Mouse (Mus musculus) forebrain, embryonic 15.5 days (tissue): Measurements from ENCODE around the gene Pbx1. TPM values are rescaled to one million over a fixed set of nuclear protein-coding genes. Genes with fewer than 3 reads are reported as not detected.
A peak's percentile ranks its signal among the peaks of the same experiment; 100 is the strongest.

Experiments
- ATAC-seq: fragments of 200-750 bp; cut with Nextera tagmentation; replicated peaks from 2 replicates; pipeline ENCODE4 v1.8.0; 2017; ENCODE audit warnings: mild to moderate bottlenecking, moderate TSS enrichment, moderate library complexity
- H3K27ac ChIP-seq: fragments of 300-500 bp; sonication (generic); replicated peaks from 2 replicates; pipeline ENCODE4 v1.5.1; 2015; ENCODE audit warnings: mild to moderate bottlenecking, inconsistent platforms
- H3K27me3 ChIP-seq: fragments of 300-500 bp; sonication (generic); 2 replicates; pipeline ENCODE4 v1.6.1; 2015; ENCODE audit warnings: inconsistent platforms
- H3K36me3 ChIP-seq: fragments of 300-500 bp; sonication (generic); 2 replicates; pipeline ENCODE4 v1.6.1; 2015; ENCODE audit warnings: mild to moderate bottlenecking, inconsistent platforms
- H3K4me1 ChIP-seq: fragments of 300-500 bp; sonication (generic); 2 replicates; pipeline ENCODE4 v1.6.1; 2015; ENCODE audit warnings: inconsistent platforms
- H3K4me2 ChIP-seq: fragments of 300-500 bp; sonication (generic); replicated peaks from 2 replicates; pipeline ENCODE4 v1.6.1; 2015; ENCODE audit warnings: mild to moderate bottlenecking, inconsistent platforms
- H3K4me3 ChIP-seq: fragments of 300-500 bp; sonication (generic); 2 replicates; pipeline ENCODE4 v1.5.1; 2015; ENCODE audit warnings: mild to moderate bottlenecking, inconsistent platforms
- H3K9ac ChIP-seq: fragments of 300-500 bp; sonication (generic); replicated peaks from 2 replicates; pipeline ENCODE4 v1.6.1; 2015; ENCODE audit warnings: mild to moderate bottlenecking, inconsistent platforms
- H3K9me3 ChIP-seq: fragments of 300-500 bp; sonication (generic); 2 replicates; pipeline ENCODE4 v1.6.1; 2016; ENCODE audit warnings: inconsistent platforms
- WGBS: fragments of 180-500 bp; shearing (Covaris S2); methylation state at CpG from one replicate; pipeline ENCODE4 v1.1.7; 2015; ENCODE audit warnings: mixed read lengths; 5-methylcytosine and 5-hydroxymethylcytosine counted together
- polyA plus RNA-seq: library from polyadenylated mRNA; unstranded; fragments of >200 nt; fragmentation: Nextera tagmentation; extraction: Ambion mirVana; gene quantifications from 2 replicates; pipeline ENCODE4 v1.2.1, GENCODE M21; 2015

Pbx1 gene
- polyA plus RNA-seq, 1 experiment from 2014 or later, result 90.5 TPM

DNA sequence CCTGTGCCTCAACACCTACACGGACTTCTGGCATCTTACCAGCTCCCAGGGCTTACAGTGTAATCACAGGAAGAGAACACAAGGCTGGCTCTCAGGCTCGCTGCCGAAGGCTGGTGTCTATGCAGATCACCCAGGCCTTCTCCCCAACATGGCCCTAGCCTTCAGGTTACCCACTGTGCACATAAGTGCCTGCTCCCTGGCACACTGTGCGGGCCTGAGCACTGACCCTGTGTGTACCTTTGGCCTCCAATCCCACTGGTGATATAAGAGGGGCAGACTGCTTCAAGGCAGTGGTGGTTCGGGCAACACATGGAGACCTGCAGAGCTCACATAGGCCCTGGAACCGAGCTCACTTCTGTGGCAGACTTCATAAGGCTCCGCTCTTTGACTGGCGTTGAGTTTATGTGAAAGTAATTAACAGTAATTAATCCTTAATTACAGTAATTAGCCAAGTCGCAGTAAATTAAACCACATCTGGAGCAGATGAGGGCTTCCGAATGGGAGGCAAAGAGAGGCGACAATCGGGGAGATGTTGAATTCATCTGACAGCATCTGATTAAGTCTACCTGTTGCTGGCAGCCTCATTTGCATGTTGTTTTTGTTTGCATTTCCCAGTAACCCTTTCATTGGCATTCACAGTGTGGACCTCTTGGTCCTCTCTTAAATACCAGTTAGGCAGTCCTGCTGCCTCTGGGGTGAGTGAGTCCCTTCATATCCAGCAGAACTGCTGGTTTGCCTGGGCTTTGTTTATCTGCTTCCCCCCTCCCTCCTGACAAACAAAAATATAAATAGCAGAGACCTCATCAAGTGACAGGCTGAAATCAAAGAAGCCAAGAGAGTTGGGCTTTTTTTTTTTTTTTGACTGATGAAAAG, 163.1 kb downstream of the Pbx1 start:
- Histone ChIP-seq H3K9me3 (no peaks in the 10 kb centered on the region), H3K9ac (no peak overlapping the region), H3K36me3 (no peaks in the 10 kb centered on the region), H3K4me3 (no peak overlapping the region), H3K4me2 (no peak overlapping the region), H3K27ac (peak overlapping the region; percentile 63), H3K4me1 (peaks cover 64% of the 10 kb centered on the region), H3K27me3 (no peaks in the 10 kb centered on the region)
- peak; percentile 66 for ATAC-seq
- WGBS, result 26% methylated on average over 12 of the region's 12 CpGs

DNA sequence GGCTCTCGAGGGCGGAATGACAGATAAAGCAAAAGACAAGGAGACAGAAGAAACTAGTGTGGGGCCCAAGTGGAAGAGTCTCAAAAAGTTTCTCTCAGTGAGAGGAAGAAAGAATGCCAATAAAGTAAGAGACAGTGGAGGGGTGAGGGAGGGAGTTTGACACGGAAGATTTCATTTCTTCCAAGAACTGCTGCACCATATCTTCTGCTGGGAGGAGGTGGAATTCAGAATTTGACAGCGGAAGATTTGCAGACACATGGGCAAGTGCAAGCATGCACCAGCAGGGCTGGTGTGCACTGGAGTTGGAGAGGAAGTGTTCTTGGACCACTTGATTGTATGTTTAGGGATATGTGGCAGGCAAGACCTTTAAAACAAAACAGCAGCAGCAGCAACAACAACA, 163.8 kb downstream of the Pbx1 start:
- Histone ChIP-seq H3K36me3 (no peaks in the 10 kb centered on the region), H3K27ac (peak overlapping the region; percentile 63; the same call in 1 of the 2 replicates), H3K4me3 (no peak overlapping the region), H3K4me2 (no peak overlapping the region), H3K27me3 (no peaks in the 10 kb centered on the region), H3K9ac (no peak overlapping the region), H3K4me1 (peaks cover 61% of the 10 kb centered on the region), H3K9me3 (no peaks in the 10 kb centered on the region)
- ATAC-seq, result no peak
- WGBS, result 86% methylated on average over 4 of the region's 4 CpGs

DNA sequence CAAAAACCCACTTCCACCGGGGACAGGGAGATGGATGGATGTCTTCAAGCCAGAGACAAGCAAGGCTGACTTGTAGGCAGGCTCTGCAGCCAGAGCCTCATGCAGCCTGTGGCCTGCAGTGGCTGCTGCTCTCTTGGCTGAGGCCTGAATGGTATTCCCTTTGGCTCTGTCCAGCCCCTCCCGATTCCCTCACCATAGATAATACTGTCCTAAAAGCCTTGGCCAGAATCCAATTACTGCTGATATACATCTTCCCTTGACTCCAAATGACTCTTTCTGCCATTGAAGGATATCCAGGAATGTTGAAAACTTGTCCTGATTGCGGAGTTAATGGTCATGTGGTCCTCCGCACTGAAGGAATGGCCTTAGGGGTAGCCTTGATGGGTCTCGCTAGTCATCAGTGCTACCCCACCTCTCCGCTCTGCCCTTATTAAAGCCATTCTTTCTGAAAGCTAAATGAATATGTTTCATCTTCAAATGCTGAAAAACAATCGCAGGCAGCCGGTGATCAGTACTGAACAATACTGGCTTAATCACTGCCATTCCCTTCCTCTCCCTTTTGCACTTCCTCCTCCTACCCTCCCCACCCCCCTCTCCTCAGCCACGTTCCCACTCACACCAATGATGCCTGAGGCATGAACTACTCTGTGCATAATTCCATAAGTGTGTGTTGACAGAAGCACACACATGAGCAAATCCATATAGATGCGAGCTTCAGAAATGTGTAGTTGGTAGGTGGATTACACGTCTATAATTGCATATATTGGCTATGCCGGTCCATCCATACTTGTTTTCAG, 166.3 kb downstream of the Pbx1 start:
- Histone ChIP-seq H3K4me3 (no peak overlapping the region), H3K9me3 (no peaks in the 10 kb centered on the region), H3K4me1 (peaks cover 64% of the 10 kb centered on the region), H3K27ac (no peak overlapping the region), H3K36me3 (no peaks in the 10 kb centered on the region), H3K9ac (no peak overlapping the region), H3K4me2 (no peak overlapping the region), H3K27me3 (no peaks in the 10 kb centered on the region)
- WGBS, result 78% methylated on average over 12 of the region's 12 CpGs
- ATAC-seq, result no peak

DNA sequence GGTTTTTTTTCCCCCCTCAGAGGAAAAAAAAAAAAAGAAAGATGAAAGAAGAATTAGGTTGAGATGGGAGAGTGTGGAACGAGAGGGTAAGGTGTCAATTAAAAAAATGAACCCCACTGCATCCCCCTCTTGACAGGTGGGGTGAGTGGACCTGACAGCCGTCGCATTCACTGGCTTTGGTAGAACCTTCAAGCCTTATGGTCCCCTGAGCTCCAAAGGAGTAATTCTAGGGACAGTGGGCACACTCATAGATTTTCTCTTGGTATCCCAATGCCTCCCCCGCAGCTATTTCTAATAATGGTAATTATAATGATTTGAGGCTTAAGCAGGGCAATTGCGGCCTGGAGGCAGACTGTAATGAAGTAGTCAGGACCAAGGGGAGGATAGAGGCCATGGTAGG, 167.0 kb downstream of the Pbx1 start:
- H3K27me3 ChIP-seq, result no peaks in the 10 kb centered on the region
- no peak overlapping the region for H3K4me3 ChIP-seq
- H3K4me2 ChIP-seq, result no peak overlapping the region
- H3K36me3 ChIP-seq, result no peaks in the 10 kb centered on the region
- H3K4me1 ChIP-seq, result peaks cover 62% of the 10 kb centered on the region
- 68% methylated on average over 5 of the region's 5 CpGs for WGBS
- H3K27ac ChIP-seq, result no peak overlapping the region
- no peak for ATAC-seq
- H3K9ac ChIP-seq, result no peak overlapping the region
- H3K9me3 ChIP-seq, result no peaks in the 10 kb centered on the region

DNA sequence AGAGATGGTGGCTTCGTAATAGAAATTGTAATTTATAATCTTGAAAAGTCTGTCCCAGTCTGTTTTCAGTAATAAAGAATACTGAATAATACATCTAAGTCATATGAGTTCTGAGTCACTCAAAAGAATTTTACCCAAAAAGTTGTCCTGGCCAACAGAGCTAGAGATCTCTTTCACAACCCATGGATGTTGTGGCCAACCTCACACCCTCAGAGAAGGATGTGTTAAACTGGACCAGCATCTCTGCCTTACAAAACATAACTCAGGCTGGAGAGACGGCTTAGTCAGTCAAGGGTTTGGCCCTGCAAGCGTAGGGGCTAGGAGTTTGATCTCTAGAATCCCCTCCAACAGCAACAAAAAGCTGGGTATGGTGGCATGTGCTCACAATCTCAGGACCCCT, 171.7 kb downstream of the Pbx1 start:
- 91% methylated on average over 3 of the region's 3 CpGs for WGBS
- Histone ChIP-seq H3K36me3 (no peaks in the 10 kb centered on the region), H3K9me3 (no peaks in the 10 kb centered on the region), H3K4me3 (no peak overlapping the region), H3K4me2 (no peak overlapping the region), H3K4me1 (peaks cover 35% of the 10 kb centered on the region), H3K9ac (no peak overlapping the region), H3K27me3 (no peaks in the 10 kb centered on the region), H3K27ac (no peak overlapping the region)
- no peak for ATAC-seq

DNA sequence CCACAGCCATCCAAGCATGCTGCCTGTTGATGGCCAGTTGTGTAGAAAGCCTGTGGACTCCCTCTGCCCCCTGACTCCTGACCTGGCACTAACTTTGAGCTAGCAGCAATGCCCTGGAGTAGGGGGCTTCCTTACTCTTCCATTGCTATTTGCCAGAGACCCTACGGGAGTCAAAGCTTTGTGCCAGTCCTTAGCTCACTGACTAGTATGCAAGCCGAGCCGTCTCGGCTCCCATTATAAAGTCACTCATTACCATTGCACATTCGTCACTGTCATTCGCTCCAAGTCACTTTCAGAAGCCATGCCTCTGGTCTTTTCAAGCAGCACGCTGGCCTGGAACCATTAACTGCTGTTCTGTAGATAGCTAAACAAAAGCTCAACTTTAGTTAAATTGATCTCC, 173.2 kb downstream of the Pbx1 start:
- Histone ChIP-seq H3K4me2 (no peak overlapping the region), H3K36me3 (no peaks in the 10 kb centered on the region), H3K9me3 (no peaks in the 10 kb centered on the region), H3K9ac (no peak overlapping the region), H3K4me3 (no peak overlapping the region), H3K4me1 (peaks cover 30% of the 10 kb centered on the region), H3K27me3 (no peaks in the 10 kb centered on the region), H3K27ac (no peak overlapping the region)
- 51% methylated on average over 7 of the region's 7 CpGs for WGBS
- no peak for ATAC-seq

DNA sequence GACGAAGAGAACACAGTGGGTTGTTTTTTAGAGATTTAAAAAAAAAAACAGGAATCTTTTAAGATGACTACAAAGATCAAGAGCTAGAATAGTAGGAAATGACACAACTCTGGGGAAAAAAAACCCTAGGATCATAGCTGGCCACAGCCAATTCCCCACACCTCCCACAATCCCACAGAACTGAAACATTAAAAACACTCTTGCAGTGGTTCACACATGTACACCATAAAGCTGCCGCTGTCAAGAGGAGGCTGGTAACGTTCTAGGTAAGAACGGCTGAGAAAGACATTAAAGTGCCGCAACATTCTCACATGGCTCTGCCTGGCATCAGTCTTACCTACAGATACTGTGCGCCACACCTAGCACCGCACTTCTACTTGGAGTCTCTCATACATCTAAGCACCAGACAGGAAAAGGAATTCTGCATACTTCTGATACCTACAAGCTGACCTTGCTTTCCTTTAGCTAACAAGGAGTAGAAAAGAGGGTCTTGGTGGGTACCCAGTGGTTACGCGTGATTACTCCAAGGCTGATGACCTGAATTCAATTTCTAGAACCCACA, 176.6 kb downstream of the Pbx1 start:
- no peaks in the 10 kb centered on the region for H3K27me3 ChIP-seq
- H3K36me3 ChIP-seq, result no peaks in the 10 kb centered on the region
- no peak overlapping the region for H3K27ac ChIP-seq
- H3K4me3 ChIP-seq, result no peak overlapping the region
- no peak overlapping the region for H3K4me2 ChIP-seq
- H3K4me1 ChIP-seq, result peaks cover 38% of the 10 kb centered on the region
- ATAC-seq, result no peak
- H3K9me3 ChIP-seq, result no peaks in the 10 kb centered on the region
- 91% methylated on average over 9 of the region's 9 CpGs for WGBS
- no peak overlapping the region for H3K9ac ChIP-seq

DNA sequence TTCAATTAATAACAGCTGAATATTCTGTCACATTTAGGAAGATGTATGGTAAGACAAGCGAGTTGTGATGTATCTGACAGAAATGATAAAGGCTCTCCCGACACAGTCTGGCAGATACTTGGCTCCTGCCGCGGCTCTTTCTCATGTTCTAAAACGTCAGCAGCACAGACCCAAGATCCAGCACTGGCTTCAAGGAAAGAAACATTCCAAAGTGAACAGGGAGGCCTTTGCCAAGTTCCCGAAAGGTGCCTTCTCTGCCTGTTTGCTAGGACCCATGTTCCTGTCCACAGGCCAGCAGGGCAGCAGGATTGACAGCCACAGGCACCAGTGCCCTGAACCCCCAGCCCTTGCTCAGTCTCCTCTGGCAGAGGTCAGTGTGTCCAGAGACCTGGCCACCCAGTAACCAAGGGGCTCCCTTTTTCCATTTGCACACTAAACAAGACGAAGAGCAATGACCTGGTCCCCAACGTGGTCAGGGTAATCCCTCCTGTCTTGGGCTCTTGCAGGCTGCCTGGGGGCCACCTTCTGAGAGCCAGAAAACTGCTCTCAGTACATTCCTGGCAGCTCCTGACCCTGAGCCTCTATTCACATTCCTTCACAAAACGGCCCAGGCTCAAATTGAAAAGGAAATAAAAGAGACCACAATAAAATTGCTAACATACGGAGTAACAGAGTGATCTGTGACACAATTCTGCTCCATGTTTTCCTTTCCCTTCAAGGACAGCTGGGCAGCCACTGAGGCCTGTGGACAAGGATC, 184.9 kb downstream of the Pbx1 start:
- Histone ChIP-seq H3K9ac (no peak overlapping the region), H3K4me1 (peaks cover 86% of the 10 kb centered on the region), H3K4me3 (no peak overlapping the region), H3K27ac (peak overlapping the region; percentile 90), H3K9me3 (no peaks in the 10 kb centered on the region), H3K36me3 (no peaks in the 10 kb centered on the region), H3K4me2 (peak overlapping the region; percentile 21), H3K27me3 (no peaks in the 10 kb centered on the region)
- WGBS, result 13% methylated on average over 10 of the region's 10 CpGs
- ATAC-seq, result peak; percentile 81

DNA sequence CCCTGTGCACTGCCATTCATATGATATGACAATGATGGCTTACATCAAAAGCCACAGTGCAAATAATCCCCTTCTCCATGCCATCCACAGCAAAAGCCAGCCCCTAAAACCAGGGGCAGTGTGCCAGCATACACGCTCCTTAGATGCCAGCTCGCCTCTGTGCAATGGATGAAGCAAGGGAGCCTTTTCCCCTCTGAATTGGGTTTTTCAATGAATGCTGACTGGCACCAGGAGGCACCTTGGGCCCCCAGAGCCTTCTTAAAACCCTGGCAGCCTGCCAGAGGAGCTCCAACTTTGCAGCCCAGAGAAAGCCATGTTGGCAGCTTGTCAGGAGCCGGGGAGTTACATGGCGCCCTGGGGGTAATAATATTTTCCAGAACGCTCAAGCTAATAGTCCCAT, 186.5 kb downstream of the Pbx1 start:
- ATAC-seq, result peak; percentile 72
- H3K4me2 ChIP-seq, result peak overlapping the region; percentile 23

DNA sequence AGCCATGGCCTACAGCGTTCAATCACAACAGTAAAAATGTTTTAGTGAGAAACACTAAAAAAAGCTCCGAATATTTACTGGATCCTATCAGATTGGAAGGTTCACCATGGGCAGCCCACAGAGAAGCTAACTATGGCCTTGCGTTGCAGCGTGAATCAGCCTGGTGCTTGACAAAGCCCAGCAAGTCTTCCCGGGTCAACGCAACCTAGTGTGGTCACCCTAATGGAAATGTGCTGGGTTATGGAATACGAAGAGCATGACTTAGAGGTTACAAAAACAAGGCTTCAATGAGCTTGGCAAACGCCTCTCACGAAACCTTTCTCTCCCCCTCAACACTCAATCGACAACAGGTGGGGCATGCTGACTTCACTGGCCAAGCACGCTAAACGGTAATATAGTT, 188.3 kb downstream of the Pbx1 start:
- Histone ChIP-seq H3K4me2 (no peak overlapping the region), H3K9ac (no peak overlapping the region), H3K4me3 (no peak overlapping the region), H3K4me1 (peaks cover 96% of the 10 kb centered on the region), H3K27me3 (no peaks in the 10 kb centered on the region), H3K36me3 (no peaks in the 10 kb centered on the region), H3K27ac (0 out of 2 replicates have a peak overlapping the region, but pooled peaks have one; percentile 25), H3K9me3 (no peaks in the 10 kb centered on the region)
- no peak for ATAC-seq
- 84% methylated on average over 12 of the region's 12 CpGs for WGBS

More for the DNA sequence above, 186.5 kb downstream of the Pbx1 start:
- no peaks in the 10 kb centered on the region for H3K36me3 ChIP-seq
- H3K27me3 ChIP-seq, result no peaks in the 10 kb centered on the region
- H3K4me1 ChIP-seq, result peaks cover 92% of the 10 kb centered on the region
- H3K4me3 ChIP-seq, result no peak overlapping the region
- peak overlapping the region; percentile 90 for H3K27ac ChIP-seq
- no peaks in the 10 kb centered on the region for H3K9me3 ChIP-seq
- H3K9ac ChIP-seq, result 0 out of 2 replicates have a peak overlapping the region, but pooled peaks have one; percentile 13
- WGBS, result 6% methylated on average over 5 of the region's 5 CpGs

DNA sequence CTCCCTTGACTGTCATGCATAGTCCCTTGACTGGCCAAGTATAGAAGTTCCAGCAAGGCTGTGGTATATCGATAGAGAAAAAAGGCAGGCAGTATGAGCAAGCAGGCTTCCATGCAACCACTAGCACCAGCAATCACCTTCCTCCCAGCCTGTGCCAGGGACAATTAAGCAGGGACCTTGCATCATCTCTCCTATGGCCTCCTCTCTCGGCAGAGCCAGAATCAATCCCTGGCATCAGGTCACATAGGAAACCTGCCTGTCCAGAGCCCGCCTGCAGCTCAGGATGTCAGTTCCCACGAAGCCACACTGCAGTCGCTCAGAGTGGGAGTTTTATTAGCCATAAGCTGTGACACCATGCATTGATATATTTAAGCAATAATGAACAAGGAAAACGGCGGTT, 189.0 kb downstream of the Pbx1 start:
- H3K9me3 ChIP-seq, result no peaks in the 10 kb centered on the region
- H3K4me2 ChIP-seq, result no peak overlapping the region
- peak overlapping the region; percentile 92 for H3K27ac ChIP-seq
- no peaks in the 10 kb centered on the region for H3K36me3 ChIP-seq
- no peak overlapping the region for H3K9ac ChIP-seq
- 59% methylated on average over 7 of the region's 7 CpGs for WGBS
- H3K4me1 ChIP-seq, result peaks cover 92% of the 10 kb centered on the region
- no peaks in the 10 kb centered on the region for H3K27me3 ChIP-seq
- ATAC-seq, result no peak
- H3K4me3 ChIP-seq, result no peak overlapping the region
